Mouse (Mus musculus) adrenal gland, adult 18-20 months (tissue): ENCODE measurements around the gene Ms4a6c. TPM values are rescaled to one million over a fixed set of nuclear protein-coding genes. Genes with fewer than 3 reads are reported as not detected.
"Not testable (repeated sequence)": the region's sequence is repeated elsewhere in the genome, so short reads cannot be mapped to it uniquely, and the experiment has no call there.

Experiments
- DNase-seq, 2 experiments: peaks; one replicate each; pipeline ENCODE4 v3.0.0; 2021 to 2022; ENCODE audit warnings: low spot score in 2 of 2
- long read RNA-seq, 2 experiments: library from polyadenylated mRNA; stranded (forward); transcript quantifications; one replicate each; pipeline ENCODE4 v2.0.0; 2021
- total RNA-seq, 2 experiments: library from RNA; stranded (reverse); gene quantifications; 1 replicate in 1 of 2; 2 replicates in 1 of 2; pipeline ENCODE4 v1.2.3; 2021

Gene Ms4a6c
- 10 to 100 TPM; 14.6 to 21.3 TPM for total RNA-seq
- long read RNA-seq, experiment 1, partial matches to known transcripts: 0 of 1 reads
- long read RNA-seq, experiment 1, other reads (novel, unspliced or antisense): 0 of 1 reads
- long read RNA-seq, experiment 2: 0 reads

GRCm38 (mm10) chr19:11469215-11469614, at the start of gene Ms4a6c:
TSS of gene Ms4a6c (plus strand) at chr19:11469366.
- DNase-seq: not testable (repeated sequence)

- DNase-seq: not testable (repeated sequence)
Observed at GRCm38 (mm10) chr19:11431209-11431608, 38.0 kb upstream of the Ms4a6c start.

GRCm38 (mm10) chr19:11435058-11435834, 33.9 kb upstream of the Ms4a6c start:
- no peak for DNase-seq

- no peak for DNase-seq
Observed at GRCm38 (mm10) chr19:11443338-11443737, 25.8 kb upstream of the Ms4a6c start, which contains the start of gene Ms4a4b. TSS of gene Ms4a4b (plus strand) at chr19:11443553.

GRCm38 (mm10) chr19:11443964-11444363, 25.2 kb upstream of the Ms4a6c start:
- no peak for DNase-seq

GRCm38 (mm10) chr19:11447238-11447637, 21.9 kb upstream of the Ms4a6c start:
- DNase-seq: no peak

- not testable (repeated sequence) for DNase-seq
Observed at GRCm38 (mm10) chr19:11459041-11459440, 10.1 kb upstream of the Ms4a6c start.

- DNase-seq: not testable (repeated sequence)
Observed at GRCm38 (mm10) chr19:11464795-11465194, 4.4 kb upstream of the Ms4a6c start.

GRCm38 (mm10) chr19:11466471-11466870, 2.7 kb upstream of the Ms4a6c start:
- DNase-seq: no peak

GRCm38 (mm10) chr19:11468361-11468760, 805 bp upstream of the Ms4a6c start:
- not testable (repeated sequence) for DNase-seq

- DNase-seq: no peak
Observed at GRCm38 (mm10) chr19:11479714-11480113, 10.5 kb downstream of the Ms4a6c start.

GRCm38 (mm10) chr19:11482684-11483083, 13.5 kb downstream of the Ms4a6c start:
- no peak for DNase-seq

GRCm38 (mm10) chr19:11483941-11484340, 14.8 kb downstream of the Ms4a6c start:
- DNase-seq: no peak

- DNase-seq: no peak
Observed at GRCm38 (mm10) chr19:11484388-11484787, 15.2 kb downstream of the Ms4a6c start.

- DNase-seq: no peak
Observed at GRCm38 (mm10) chr19:11485266-11485665, 16.1 kb downstream of the Ms4a6c start.

- DNase-seq: no peak
Observed at GRCm38 (mm10) chr19:11485746-11486145, 16.6 kb downstream of the Ms4a6c start, which contains the start of gene Gm8369. TSS of gene Gm8369 (plus strand) at chr19:11485938.

- no peak for DNase-seq
Observed at GRCm38 (mm10) chr19:11486599-11486998, 17.4 kb downstream of the Ms4a6c start.

- DNase-seq: no peak
Observed at GRCm38 (mm10) chr19:11491406-11492189, 22.4 kb downstream of the Ms4a6c start.

- no peak for DNase-seq
Observed at GRCm38 (mm10) chr19:11492671-11493070, 23.5 kb downstream of the Ms4a6c start.

- no peak for DNase-seq
Observed at GRCm38 (mm10) chr19:11494519-11494918, 25.4 kb downstream of the Ms4a6c start.

- no peak for DNase-seq
Observed at GRCm38 (mm10) chr19:11496361-11496760, 27.2 kb downstream of the Ms4a6c start.

- not testable (repeated sequence) for DNase-seq
Observed at GRCm38 (mm10) chr19:11497300-11497699, 28.1 kb downstream of the Ms4a6c start.
